18 mouse cellular contexts compared by ENCODE assay signal in the genomic region with DNA sequence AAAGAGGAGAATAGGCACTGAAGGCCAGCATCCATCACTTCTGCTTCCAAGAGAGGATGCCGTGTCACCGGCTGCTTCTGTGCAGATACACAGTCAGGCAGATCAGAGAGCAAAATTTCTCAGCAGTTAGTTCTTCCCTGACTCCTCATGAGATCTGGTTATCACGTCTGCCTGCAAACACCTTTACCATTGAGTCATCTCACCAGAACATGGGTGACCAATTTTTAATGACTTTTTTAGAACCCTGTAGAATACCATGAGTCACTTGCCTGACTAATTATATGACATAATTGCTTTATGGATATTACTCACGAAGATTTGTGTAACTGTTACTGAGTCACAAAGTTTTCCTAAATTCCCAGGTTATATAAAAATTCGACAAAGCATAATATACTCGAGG.
"Had no signal": no experiment of that assay in that cellular context is flagged by ENCODE, and none has a peak within 500 bp of the region (broad histone marks: within the 10 kb centered on the region; RNA-seq: fewer than 3 reads in every experiment).

No protein-coding gene starts in this region.

- H3K36me3 ChIP-seq: midbrain, embryonic 13.5 days; neural tube, embryonic 13.5 days; neural tube, embryonic 15.5 days had no signal

- H3K4me2 ChIP-seq: lung, embryonic 14.5 days; midbrain, embryonic 11.5 days; midbrain, embryonic 13.5 days; neural tube, embryonic 13.5 days; neural tube, embryonic 15.5 days had no signal

- H3K27me3 ChIP-seq: megakaryocyte, embryonic 14.5 days; midbrain, embryonic 13.5 days; neural tube, embryonic 13.5 days; neural tube, embryonic 15.5 days had no signal

- H3K27ac ChIP-seq: macrophage; midbrain, embryonic 13.5 days; neural tube, embryonic 13.5 days; neural tube, embryonic 15.5 days had no signal

- H3K4me1 ChIP-seq: megakaryocyte, embryonic 14.5 days; midbrain, embryonic 13.5 days; neural tube, embryonic 13.5 days; neural tube, embryonic 15.5 days had no signal

- H3K9me3 ChIP-seq: midbrain, embryonic 13.5 days; neural tube, embryonic 13.5 days; neural tube, embryonic 15.5 days had no signal

- ATAC-seq: midbrain, embryonic 13.5 days; midbrain, embryonic 16.5 days had no signal

- H3K9ac ChIP-seq: lung, embryonic 14.5 days; midbrain, embryonic 13.5 days; neural tube, embryonic 13.5 days; neural tube, embryonic 15.5 days had no signal

- DNase-seq: lung, adult 18-20 months; lung, embryonic 14.5 days; lung, postnatal 10 days; retina, postnatal 1 day; right cerebral cortex, adult 18-20 months; right cerebral cortex, postnatal 25 days; right cerebral cortex, postnatal 4 days; spleen, adult 18-20 months; thymus, adult 2 months; thymus, postnatal 25 days had no signal

- H3K4me3 ChIP-seq: megakaryocyte, embryonic 14.5 days; midbrain, embryonic 13.5 days; myocyte; neural tube, embryonic 13.5 days; neural tube, embryonic 15.5 days had no signal
